Mouse (Mus musculus) v-Abl transformed pro-B cells (cell line): ENCODE measurements at regions not wholly inside any gene's neighbourhood (a gene's known extent, or its start where the extent isn't known, plus 50 kb on each side); places are given as distances from the start of the nearest gene placed in this dataset.

Experiments
- in situ Hi-C, 2 experiments: fragments of 400-800 bp; cut with MboI; formaldehyde crosslinking; loops; one replicate each; pipeline ENCODE4 v1.15.1; 2025; ENCODE audit not compliant: unreplicated experiment in 2 of 2

DNA sequence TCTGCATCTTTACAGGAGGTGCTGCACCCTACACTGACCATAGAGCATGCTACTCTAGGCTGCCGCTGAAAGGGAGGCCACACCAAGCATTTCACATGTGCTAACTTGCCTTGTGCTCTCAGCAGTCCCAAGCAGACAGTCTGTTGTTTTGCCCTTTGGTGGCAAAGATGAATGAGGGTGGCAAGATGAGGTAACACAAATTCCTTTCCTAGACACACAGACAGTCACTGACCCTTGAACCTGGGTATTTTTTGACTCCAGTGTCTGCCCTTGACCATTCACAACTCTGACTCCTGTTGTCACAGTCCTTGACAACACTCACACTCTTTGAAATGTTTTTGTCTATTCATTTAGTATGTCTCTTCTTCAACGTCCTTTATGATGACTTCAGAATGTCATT, 218.9 kb upstream of the Adgrl2 start:
- in situ Hi-C loops, result no loop called here

DNA sequence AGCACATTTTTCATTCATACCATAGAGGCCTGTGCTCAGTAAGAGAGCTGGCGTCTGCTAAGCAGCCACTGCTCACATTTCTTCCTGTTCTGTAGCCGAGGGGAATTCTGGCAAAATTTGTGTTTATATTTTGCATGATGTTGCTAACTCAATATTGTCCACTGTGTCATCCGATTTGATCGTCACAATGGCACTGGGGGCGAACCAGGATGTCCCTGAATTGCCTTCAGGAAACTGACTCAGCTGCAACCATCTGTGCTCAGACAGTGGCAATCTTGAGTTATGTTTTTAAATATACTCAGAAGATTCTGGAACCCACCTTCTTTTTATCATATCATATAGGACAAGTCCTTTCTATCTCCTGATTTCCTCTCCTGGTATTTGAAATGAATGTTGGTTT, 213.1 kb upstream of the Adgrl2 start:
- in situ Hi-C loops, result no loop called here

DNA sequence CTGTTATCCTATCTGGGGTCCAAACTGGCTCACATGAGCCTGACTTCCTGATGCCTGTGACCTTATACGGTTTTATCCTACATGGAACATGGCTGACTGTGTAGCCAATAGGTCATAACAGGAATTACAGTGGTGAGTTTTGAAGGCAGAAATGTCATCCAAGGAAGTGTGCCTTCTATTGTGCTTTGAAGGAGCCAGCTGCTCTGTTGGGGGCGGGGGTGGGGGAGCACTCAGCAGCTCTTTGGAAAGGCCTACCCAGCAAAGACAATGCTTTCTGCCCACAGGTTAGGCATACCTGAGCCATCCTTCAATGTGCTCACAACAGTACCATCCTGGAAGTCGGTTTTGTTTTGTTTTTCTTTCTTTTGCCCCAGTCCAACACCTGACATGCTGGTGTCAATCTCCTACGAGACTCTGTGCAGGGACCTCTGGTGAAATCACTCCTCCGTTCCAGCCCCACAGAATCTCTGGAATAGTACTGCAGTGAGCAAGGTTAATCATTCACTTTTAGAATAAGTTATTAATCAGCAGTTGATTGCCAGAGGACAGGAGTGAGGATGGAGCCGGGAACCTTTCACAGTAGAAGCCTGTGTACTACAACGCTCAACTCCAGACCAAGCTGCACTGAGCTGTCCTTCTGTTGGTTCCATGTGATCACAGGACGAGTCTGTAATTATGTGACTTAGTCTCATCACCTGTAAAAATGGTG, 206.3 kb upstream of the Adgrl2 start:
- in situ Hi-C loops, result no loop called here

DNA sequence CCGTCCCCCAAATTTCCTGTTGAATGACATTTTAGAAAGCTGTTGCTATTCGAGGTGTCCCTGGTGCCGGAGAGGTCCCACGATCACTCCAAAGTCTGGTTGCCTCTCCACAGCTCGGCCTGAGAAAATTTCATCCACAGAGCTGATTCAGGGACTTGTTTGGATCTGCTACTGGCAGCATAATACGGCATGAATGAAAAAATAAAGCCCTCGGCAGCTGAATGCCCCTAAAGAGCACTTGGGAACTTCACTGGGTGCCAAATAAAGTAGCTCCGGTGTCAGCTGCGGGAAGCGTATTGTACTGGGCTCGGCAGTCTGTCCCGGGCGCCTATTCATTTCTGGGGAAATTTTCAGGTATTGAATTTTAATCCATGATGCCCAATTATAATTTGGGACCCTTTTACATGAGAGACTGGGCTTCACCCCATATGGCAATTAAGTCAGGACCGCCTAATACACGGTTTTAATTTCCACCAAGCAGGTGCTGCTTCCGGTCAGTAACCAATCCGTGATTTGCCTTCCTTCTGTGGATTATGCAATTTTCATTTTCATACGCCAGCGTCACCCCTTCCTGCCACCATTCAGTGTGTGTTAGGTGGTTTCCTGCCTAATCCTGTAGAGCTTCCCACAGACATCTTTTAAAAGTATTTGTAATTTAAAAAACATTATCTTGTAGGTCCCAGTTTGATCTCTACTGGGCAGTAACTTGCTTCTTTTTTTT, 200.7 kb upstream of the Adgrl2 start:
- in situ Hi-C loops, result no loop called here

DNA sequence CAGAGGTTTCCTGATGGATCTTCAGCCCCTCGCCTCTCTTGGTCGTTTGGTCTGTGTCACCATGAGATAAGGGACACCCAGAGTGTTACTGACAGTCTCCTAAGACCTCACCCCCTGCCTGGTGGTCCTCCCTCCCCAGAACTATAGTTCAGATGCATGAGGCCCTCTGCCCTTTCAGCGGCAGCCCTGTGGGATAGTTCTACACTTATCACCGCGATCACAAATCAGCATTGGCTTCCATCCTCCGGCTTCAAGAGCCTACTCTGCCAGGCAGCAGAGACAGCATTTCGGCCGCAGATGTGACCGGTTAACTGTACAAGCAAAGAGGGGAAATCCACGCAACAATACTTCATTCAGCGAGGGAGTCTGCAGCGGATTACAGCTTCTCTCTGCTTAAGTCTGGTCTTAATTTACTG, 193.8 kb upstream of the Adgrl2 start:
- in situ Hi-C loops, result no loop called here

DNA sequence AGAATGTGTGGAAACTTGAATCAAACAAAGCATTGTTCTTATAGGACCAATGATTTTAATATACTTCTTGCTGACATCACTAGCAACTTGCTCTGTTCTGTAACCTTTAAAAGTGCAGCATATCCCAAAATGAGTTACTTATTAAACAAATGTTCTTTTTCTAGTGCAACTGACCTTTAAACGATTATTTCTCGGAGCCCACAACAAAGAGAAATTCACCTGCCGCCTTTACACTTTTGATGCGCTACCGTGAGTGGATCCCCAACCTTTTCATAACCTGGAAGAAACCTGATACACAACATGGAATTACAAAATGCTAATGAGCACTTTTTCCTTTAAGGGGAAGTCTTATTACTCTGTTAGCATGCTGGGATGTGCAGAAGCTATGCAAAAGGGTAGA, 191.7 kb upstream of the Adgrl2 start:
- in situ Hi-C loops, result no loop called here

DNA sequence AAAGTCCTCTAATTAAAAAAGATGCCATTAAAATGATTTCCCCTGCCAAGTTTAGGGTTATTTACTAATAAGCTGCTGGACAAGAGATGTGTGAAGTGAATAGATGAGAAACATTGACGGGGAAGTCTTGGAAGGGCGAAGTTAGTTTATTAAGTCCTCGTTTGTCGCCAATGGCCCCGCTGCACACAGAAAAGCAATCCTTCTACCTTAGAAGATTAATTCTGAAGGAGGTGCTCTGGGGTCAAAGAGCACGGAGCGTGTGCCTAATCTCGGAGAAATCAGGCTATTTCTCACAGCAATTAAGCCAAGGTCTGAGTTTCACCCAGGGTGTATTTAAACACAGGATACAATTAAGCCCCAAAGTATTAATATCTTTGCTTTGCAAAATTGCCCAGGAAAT, 189.8 kb upstream of the Adgrl2 start:
- in situ Hi-C loops, result no loop called here

DNA sequence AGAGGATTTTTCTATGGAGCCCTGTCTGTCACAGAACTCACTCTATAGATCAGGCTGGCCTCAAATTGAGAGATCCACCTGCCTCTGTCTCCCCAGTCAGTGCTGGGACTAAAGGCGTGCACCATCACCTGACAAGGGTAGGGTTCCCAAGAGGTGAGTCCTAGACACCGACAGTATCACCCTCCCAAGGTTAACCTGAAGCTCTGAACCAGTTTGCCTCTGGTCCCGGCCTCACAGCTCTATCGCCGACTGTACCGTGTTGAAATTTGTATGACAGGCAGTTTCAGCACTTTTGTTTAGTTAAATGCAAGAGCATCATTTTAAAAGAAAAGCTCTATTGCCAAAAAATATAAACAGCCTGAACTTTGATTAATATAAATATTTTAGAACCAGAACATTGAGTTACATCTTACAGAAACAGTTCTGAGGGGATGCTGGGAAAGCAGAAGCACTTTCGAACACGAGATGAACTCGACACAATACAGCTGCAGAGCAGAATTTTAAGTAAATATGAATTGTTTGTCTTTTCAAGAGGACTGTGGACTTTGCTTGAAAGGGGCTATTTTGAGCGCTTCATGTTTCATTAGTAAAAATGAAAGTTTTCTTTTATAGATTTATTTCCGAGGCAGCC, 189.2 kb upstream of the Adgrl2 start:
- in situ Hi-C loops, result no loop called here

DNA sequence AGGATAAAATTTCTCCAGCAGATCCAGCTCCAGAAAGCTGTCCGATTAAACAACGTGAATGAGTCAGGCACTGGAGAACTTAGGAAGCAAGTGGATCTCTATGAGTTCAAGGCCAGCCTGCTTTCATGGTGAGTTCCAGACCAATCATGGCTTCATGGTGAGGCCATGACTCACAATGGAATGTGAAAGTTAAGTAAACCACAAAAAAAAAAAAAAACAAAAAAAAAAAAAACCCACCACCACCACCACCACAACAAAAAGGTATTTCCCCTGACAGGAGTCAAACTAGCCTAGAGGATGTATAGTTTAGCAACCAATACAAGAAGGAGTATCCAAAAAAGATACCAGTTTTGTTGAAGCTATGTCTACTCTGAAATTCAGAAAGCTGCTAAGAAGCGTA, 188.5 kb upstream of the Adgrl2 start:
- in situ Hi-C loops, result no loop called here

DNA sequence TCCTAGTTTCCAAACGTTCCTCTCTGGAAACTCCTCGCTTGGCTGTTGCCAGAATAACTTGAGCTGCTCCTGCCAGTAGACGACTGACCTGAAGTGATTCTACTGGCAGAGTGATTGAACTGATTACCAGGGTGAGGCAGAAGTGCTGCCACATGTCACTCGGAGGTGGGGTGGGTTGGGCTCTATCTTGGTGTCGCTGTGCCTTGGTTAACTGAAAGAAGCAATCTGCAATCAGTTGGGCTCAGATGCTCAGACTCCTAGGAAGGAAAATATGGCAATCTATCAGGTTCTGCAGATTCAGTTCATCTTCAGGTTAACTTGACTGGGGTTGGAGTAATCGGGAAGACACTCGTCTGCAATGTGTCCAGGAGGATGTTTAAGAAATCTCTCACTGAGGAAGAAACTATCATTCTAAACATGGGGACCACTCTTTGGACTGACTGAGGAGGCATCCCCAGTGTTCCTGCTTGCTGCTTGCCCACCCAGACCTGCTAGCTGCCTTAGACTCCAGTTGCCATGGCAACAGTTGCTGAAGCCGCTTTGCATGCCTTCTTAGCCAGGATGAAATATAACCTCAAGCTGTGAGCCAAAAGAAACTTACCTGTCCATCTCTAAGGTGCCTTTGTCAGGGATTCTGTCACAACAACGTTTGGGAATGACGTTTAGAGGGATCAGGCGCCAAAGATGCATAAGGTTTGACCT, 184.5 kb upstream of the Adgrl2 start:
- in situ Hi-C loops, result no loop called here

DNA sequence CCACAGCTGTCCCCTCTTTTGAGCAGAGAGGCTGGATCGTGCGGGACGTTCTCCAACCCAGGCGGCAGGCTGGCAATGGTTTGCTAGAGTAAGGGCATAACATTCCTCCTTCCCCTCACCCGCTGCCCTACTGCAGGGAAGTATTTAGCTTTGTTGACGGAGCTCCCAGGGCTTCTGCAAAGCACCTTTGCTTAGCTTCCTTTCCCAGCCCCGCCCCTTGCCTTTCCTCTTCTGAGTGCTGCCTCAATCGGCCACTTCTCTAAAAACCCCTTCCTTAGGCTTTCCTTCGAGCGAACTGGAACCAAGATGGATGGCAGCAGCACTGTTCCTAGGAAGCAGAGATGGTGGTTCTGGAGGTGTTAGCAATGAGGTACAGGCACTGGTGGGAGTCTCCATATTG, 183.2 kb upstream of the Adgrl2 start:
- in situ Hi-C loops, result no loop called here

DNA sequence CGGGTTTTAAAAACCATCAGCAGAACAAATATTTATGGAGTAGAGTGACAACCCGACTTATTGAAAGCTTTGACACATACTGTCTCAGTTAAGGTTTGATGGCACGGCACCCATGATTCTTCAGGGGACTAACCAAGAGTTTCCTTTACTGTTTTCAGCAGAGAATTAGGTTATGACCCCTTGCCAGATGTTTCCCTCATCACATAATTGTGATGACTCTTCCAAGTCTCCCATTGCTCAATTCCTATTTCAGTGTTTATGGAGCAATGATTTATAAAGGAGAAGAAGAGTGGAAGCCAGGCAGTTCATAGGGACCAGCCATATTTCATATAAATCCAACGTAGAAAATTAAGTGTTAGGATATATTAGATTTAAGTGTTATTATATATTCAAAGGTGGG, 181.4 kb upstream of the Adgrl2 start:
- in situ Hi-C loops, result no loop called here

DNA sequence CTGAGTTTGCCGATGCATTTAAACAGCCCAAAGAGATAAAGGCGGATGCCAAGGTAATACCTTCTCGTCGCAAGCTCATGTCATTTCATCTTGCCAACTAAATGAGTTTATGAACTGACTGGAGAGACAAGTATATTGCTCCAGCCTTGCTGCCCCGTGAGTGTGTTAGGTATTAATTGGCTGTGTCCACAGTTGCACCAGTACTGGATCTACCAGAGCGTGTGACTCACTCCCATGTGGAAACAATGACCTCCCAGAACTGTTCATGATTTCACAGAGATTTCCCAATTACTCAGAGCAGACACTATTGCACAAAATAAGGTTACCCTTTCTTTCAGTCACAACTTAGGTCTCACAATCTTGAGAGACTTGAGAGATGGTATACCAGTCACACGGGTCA, 179.8 kb upstream of the Adgrl2 start:
- in situ Hi-C loops, result no loop called here

DNA sequence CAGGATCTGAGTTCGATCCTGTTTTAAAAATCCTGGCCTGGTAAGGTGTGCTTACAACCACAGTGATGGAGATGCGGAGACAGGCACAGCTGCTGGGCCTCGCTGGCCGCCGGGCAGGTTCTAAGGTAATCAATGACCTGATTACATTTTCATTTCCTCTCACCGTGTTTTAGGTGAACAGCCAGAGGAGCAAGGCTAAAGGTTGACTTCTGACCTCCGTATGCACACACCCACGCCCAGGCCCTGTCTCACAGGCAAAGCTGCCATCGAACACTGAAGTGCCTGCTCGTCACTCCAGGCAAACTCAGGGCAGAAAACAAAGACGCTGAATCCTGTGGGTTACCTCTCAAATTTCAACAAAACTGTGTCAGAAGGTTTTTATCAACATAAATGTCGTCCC, 179.1 kb upstream of the Adgrl2 start:
- in situ Hi-C loops, result no loop called here

DNA sequence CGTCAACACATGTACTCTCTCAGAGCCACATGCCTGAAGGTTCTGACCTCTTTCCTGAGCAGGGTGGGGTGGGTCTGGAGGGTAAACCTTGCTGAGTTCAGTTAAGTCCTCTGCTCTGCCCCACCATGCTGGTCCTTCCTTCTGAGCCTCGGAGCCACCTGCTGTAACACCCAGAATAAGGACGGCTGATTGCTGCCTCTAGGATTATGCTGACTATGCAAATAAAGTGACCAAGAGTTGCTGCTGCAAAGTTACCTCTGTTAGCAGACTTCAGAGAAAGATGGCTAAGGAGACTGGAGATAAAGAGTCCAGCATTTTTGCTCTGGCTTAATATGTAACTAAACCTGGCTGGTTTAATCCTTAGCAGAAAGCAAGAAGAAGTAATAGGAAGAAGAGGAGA, 177.6 kb upstream of the Adgrl2 start:
- in situ Hi-C loops, result no loop called here

DNA sequence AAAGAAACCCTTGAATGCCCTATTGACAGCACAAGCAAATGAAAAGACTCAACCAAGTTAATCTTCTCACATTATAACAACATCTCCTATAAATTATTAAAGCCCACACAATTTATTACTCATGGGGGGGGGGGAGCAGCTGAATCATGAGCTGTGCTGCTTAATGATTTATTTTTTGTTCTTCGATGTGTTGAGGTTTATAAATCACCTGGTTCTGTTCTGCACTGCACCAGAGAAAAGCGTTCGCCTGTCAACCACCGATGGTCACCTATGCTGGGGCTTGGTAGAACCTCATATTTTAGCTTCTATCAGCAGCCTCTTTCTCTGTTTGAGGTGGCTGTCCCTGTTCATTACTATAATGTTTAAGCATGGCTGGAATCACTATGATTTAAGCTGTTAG, 174.4 kb upstream of the Adgrl2 start:
- in situ Hi-C loops, result no loop called here

DNA sequence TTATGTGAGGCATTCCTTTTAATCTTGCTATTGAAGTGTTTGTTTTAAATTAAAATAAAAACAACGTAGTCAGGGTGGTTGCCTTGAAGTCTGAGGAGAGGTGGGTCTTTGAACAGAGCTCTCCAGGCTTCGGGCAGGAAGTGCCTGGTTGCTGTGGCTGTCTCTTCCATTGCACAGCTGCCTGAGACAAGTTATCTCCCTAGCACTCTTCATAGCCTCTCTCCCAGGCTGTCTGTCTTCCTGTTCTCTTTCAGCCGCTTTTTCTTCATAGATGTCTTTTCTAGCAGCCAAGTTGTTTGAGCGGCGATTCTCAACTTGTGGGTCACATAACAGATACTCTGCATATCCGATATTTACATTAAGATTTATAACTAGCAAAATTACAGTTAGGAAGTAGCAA, 173.2 kb upstream of the Adgrl2 start:
- in situ Hi-C loops, result no loop called here

DNA sequence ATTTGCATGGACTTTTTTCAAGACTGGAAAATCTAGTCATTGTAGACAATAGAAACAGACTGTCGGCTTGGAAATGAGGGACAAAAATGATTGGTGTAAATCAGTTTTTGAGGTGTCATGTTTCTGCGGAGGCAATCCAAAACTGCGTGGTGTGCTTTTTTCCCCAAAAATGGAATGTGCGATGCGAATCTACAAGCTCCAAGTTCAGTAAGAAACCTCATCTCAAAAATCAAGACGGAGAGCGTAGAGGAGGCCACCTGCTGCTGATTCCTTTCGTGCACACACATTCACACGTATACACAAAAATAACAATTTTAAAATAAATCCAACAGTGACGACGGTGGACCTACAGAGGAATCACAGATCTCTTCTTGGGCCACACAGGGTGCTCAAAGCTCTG, 170.5 kb upstream of the Adgrl2 start:
- in situ Hi-C loops, result no loop called here

DNA sequence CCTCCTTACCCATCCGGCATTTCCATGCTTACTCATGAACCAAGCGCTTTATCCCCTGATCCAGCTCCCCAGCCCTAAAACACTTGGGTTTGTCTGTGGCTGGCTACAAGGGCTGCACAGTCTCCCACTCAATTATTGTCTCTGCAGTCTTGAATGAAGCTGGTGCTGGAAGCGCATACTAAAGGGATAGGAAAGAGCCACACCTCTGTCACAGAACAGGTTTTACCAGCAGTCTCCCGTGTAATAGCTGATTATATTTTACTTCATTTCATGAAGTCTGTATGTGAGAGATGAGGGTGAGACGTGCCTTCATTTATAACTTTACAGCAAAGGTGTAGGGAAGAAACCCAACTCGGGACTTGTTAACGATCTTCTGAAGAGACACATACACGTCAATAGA, 167.0 kb upstream of the Adgrl2 start:
- in situ Hi-C loops, result no loop called here

DNA sequence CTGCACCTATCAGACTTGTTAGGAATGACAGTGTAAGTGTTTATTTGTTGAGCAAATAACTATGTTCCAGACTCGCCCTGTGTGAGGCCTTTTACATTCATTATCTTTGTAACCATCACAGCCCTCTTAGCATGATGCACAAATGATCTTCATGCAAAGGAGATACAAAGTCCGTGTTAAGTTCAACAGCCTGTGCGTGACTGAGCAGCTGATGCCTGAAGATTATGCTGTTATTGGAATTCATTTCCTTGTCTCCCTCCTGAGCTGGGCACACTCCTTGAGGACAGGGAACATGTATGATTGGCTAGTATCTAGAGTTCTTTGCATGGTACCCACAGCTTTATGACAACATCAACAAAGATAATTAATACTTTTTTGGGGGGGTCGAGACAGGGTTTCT, 162.0 kb upstream of the Adgrl2 start:
- in situ Hi-C loops, result no loop called here

DNA sequence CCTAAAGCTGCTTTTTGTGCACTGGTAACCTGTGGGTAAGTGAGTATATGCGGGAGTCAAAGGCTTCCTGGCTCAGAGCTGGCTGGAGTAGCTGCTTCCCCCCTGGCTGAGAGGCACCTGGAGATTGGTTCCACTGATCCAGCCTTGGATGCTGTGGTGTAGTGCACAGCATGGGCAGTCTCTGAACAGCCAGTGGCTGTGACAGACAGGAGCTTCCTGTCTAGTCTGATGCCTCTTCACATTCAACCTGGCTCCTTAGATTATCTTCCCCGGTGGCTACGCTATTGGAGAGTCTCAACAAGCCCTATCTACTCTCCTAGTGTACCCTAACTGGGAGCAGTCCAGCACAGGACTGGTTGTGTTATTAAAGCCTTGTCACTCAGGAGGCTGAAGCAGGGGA, 160.4 kb upstream of the Adgrl2 start:
- in situ Hi-C loops, result no loop called here

DNA sequence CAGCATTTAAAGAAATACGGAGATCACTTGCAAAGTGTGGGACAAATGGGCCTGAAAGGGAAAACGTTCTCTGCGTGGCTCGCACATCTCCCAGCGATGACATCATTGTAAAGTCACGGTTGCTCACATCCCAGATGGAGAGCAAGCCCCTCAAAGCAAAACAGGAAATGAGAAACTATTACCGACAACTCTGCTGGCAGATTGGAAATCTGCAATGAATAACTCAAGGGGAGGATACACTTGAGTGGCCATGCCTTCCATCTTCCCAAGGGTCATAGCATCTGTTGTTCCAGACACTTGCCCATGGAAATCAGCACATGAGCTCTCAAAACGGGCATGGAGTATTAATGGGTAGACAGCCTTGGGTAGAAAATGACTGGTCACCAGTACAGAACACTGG, 158.3 kb upstream of the Adgrl2 start:
- in situ Hi-C loops, result no loop called here
